Mouse (Mus musculus) stomach, postnatal 0 days (tissue): ENCODE data around the gene Slc16a13.

Source experiments
- CTCF ChIP-seq: IDR thresholded peaks from 2 replicates; pipeline ENCODE4 v1.5.1; 2016; ENCODE audit warnings: antibody characterized with exemption, low read depth, mild to moderate bottlenecking, moderate library complexity
- EP300 ChIP-seq: optimal IDR thresholded peaks from 2 replicates; pipeline ENCODE3; 2016; ENCODE audit warnings: antibody characterized with exemption

GRCm38 (mm10) chr11:70172298-70172697 lies 48.6 kb downstream of the Slc16a13 start:
- TF ChIP-seq CTCF (no peak), EP300 (no peak)
